Comparison of ENCODE assay signal across 9 mouse cellular contexts in genomic region chr12:100123476-100123875, GRCm38 (mm10). TPM values are rescaled to one million over a fixed set of nuclear protein-coding genes. Genes with fewer than 3 reads are reported as not detected.
DNase-seq lines count a peak whose midpoint lies in the region; TF ChIP-seq lines count a peak whose summit lies in the region.
"Had no signal": no experiment of that assay in that cellular context is flagged by ENCODE, and none has a peak within 500 bp of the region (broad histone marks: within the 10 kb centered on the region; RNA-seq: fewer than 3 reads in every experiment).

No protein-coding gene starts in this region.

- no peaks in the 10 kb centered on the region for H3K27me3 ChIP-seq in heart, adult 2 months (ENCODE audit: control insufficient read depth, insufficient read depth, low read length)

- H3K27ac ChIP-seq in heart, adult 2 months, result no peak overlapping the region
- H3K27ac ChIP-seq: kidney, postnatal 0 days had no signal

- H3K36me3 ChIP-seq in heart, adult 2 months (ENCODE audit: control insufficient read depth, insufficient read depth, low read length), result peaks cover 2% of the 10 kb centered on the region; the same call in 1 of the 2 replicates

- H3K4me3 ChIP-seq in heart, adult 2 months, result no peak overlapping the region

- TF ChIP-seq POLR2A in heart, adult 2 months (IDR thresholded peaks at IDR 0.05; ENCODE audit: insufficient read depth, low read depth, low read length), result no peak

- TF ChIP-seq CTCF in heart, adult 2 months (IDR thresholded peaks at IDR 0.05), result no peak

- no peak overlapping the region for H3K9ac ChIP-seq in heart, adult 2 months (ENCODE audit: low read depth, low read length)

- no peaks in the 10 kb centered on the region for H3K79me2 ChIP-seq in heart, adult 2 months (replicated peaks; ENCODE audit: control insufficient read depth, insufficient read depth, low read length)

- peaks cover 10% of the 10 kb centered on the region for H3K4me1 ChIP-seq in heart, adult 2 months (ENCODE audit: control insufficient read depth, insufficient read depth, low read length)

- WGBS in heart, adult 2 months, result 79% methylated on average over 9 of the region's 9 CpGs

- intact Hi-C loops in heart, adult 2 months (cut with DNase I), result no loop called here

- DNase-seq in cerebellum, adult 9-11 months, result peak; percentile 50
- no peak for DNase-seq in cerebellum, adult 8-10 months
- peak; percentile 75 to 80 for DNase-seq in right cerebral cortex, adult 2 months (ENCODE audit: low spot score in 2 of 2)
- no peak for DNase-seq in right cerebral cortex, postnatal 14 days
- DNase-seq in left cerebral cortex, adult 18-20 months (ENCODE audit: low spot score in 2 of 2), result peak; percentile 76 to 88
- peak; percentile 84 for DNase-seq in telencephalon, adult 2 months (ENCODE audit: low read depth, low spot score)
- DNase-seq in spleen, postnatal 10 days (ENCODE audit: low spot score in 2 of 2), result no peak
- DNase-seq in heart, adult 2 months, result no peak

- TF ChIP-seq EP300 in heart, adult 2 months (IDR thresholded peaks at IDR 0.05; ENCODE audit: insufficient read depth, low read depth, low read length), result no peak

RNA-seq across cellular contexts. Expression of gene Psmc1, which starts 13.5 kb away (rescaled TPM):
- total RNA-seq in left cerebral cortex, adult 18-20 months (2021), result 100 to 1,000 TPM; 196 to 225 TPM
- 100 to 1,000 TPM; 124 to 132 TPM for total RNA-seq in heart, adult 2 months (2021)
- polyA plus RNA-seq in heart, adult 2 months (2012; rRNA removed), result 40.8 and 61.1 TPM in 2 replicates

RNA-seq across cellular contexts. Expression of gene Nrde2, which starts 36.0 kb away (rescaled TPM):
- total RNA-seq in left cerebral cortex, adult 18-20 months (2021), result 10 to 100 TPM; 16.9 to 17.7 TPM
- total RNA-seq in heart, adult 2 months (2021), result 10 to 100 TPM in 1 of 2 experiments, 1 to 10 TPM in 1; 7.9 to 11.0 TPM
- polyA plus RNA-seq in heart, adult 2 months (2012; rRNA removed), result 5.1 and 6.9 TPM in 2 replicates

Comparison
In these comparisons a context has a peak if more than half of its experiments do, and no peak if none do; other contexts are left out.
1. DNase-seq: peak in cerebellum, adult 9-11 months (single experiment), right cerebral cortex, adult 2 months (2 of 2), left cerebral cortex, adult 18-20 months (2 of 2) and telencephalon, adult 2 months (single experiment); none in cerebellum, adult 8-10 months (single experiment), right cerebral cortex, postnatal 14 days (single experiment), spleen, postnatal 10 days (0 of 2) and heart, adult 2 months (0 of 2).